Mouse (Mus musculus) limb, embryonic 10.5 days (tissue): ENCODE measurements around the gene Eef2k. TPM values are rescaled to one million over a fixed set of nuclear protein-coding genes. Genes with fewer than 3 reads are reported as not detected.

Experiments used
- DNase-seq: peaks from one replicate; pipeline ENCODE4 v3.0.0-alpha.2; 2017; ENCODE audit warnings: low spot score
- H3K27ac ChIP-seq: fragments of 300-500 bp; sonication (generic); 2 replicates; pipeline ENCODE4 v1.5.1; 2016; ENCODE audit warnings: mild to moderate bottlenecking
- H3K27me3 ChIP-seq: fragments of 300-500 bp; sonication (generic); 2 replicates; pipeline ENCODE4 v1.6.1; 2016; ENCODE audit warnings: low read depth, mild to moderate bottlenecking; ENCODE audit not compliant: poor library complexity, severe bottlenecking
- H3K36me3 ChIP-seq: fragments of 300-500 bp; sonication (generic); 2 replicates; pipeline ENCODE4 v1.6.1; 2016; ENCODE audit warnings: mild to moderate bottlenecking, moderate library complexity
- H3K4me1 ChIP-seq: fragments of 300-500 bp; sonication (generic); 2 replicates; pipeline ENCODE4 v1.6.1; 2016
- H3K4me3 ChIP-seq: fragments of 300-500 bp; sonication (generic); 2 replicates; pipeline ENCODE4 v1.5.1; 2016; ENCODE audit warnings: mild to moderate bottlenecking, moderate library complexity
- H3K9me3 ChIP-seq: fragments of 300-500 bp; sonication (generic); replicated peaks from 2 replicates; pipeline ENCODE4 v1.6.1; 2016; ENCODE audit warnings: mild to moderate bottlenecking
- WGBS: fragments of 180-500 bp; shearing (Covaris S2); methylation state at CpG from one replicate; pipeline ENCODE4 v1.1.7; 2016; 5-methylcytosine and 5-hydroxymethylcytosine counted together
- polyA plus RNA-seq: library from polyadenylated mRNA; unstranded; fragments of >200 nt; fragmentation: Nextera tagmentation; extraction: Ambion mirVana; gene quantifications from 2 replicates; pipeline ENCODE4 v1.2.1, GENCODE M21; 2016

Eef2k gene
- 21.3 and 23.5 TPM in 2 replicates for polyA plus RNA-seq

GRCm38 (mm10) chr7:120842345-120843036 is at the start of gene Eef2k:
Eef2k (plus strand) TSS chr7:120842831.
- H3K9me3 ChIP-seq: no peaks in the 10 kb centered on the region
- peaks cover 18% of the 10 kb centered on the region for H3K27me3 ChIP-seq
- 3% methylated on average over 35 of the region's 35 CpGs for WGBS
- H3K4me3 ChIP-seq: peak within 1 kb of the TSS; percentile 66
- DNase-seq: peak; percentile 93
- H3K36me3 ChIP-seq: peaks cover 9% of the 10 kb centered on the region
- H3K27ac ChIP-seq: peak within 1 kb of the TSS; percentile 89
- peaks cover 31% of the 10 kb centered on the region for H3K4me1 ChIP-seq

- H3K9me3 ChIP-seq: no peaks in the 10 kb centered on the region
- WGBS: 80% methylated on average over 4 of the region's 4 CpGs
- no peak overlapping the region for H3K4me3 ChIP-seq
- H3K4me1 ChIP-seq: peaks cover 4% of the 10 kb centered on the region
- DNase-seq: no peak
- no peaks in the 10 kb centered on the region for H3K36me3 ChIP-seq
- H3K27ac ChIP-seq: no peak overlapping the region
- H3K27me3 ChIP-seq: no peaks in the 10 kb centered on the region
Observed at GRCm38 (mm10) chr7:120795544-120795943, 47.1 kb upstream of the Eef2k start.

GRCm38 (mm10) chr7:120796369-120796768 is 46.3 kb upstream of the Eef2k start:
- Histone ChIP-seq H3K27ac (no peak overlapping the region), H3K4me1 (peaks cover 4% of the 10 kb centered on the region), H3K9me3 (no peaks in the 10 kb centered on the region), H3K27me3 (no peaks in the 10 kb centered on the region), H3K36me3 (no peaks in the 10 kb centered on the region), H3K4me3 (no peak overlapping the region)
- DNase-seq: no peak
- 80% methylated on average over 3 of the region's 3 CpGs for WGBS

GRCm38 (mm10) chr7:120803268-120803667 is 39.4 kb upstream of the Eef2k start:
- Histone ChIP-seq H3K27ac (no peak overlapping the region), H3K27me3 (peaks cover 2% of the 10 kb centered on the region), H3K36me3 (no peaks in the 10 kb centered on the region), H3K4me1 (no peaks in the 10 kb centered on the region), H3K4me3 (no peak overlapping the region), H3K9me3 (no peaks in the 10 kb centered on the region)
- DNase-seq: no peak
- 89% methylated on average over 2 of the region's 2 CpGs for WGBS

- Histone ChIP-seq H3K27ac (no peak overlapping the region), H3K4me3 (peak overlapping the region; percentile 47), H3K9me3 (no peaks in the 10 kb centered on the region), H3K4me1 (peaks cover 5% of the 10 kb centered on the region), H3K27me3 (peaks cover 38% of the 10 kb centered on the region), H3K36me3 (no peaks in the 10 kb centered on the region)
- 5% methylated on average over 27 of the region's 27 CpGs for WGBS
- DNase-seq: peak; percentile 35
Observed at GRCm38 (mm10) chr7:120809705-120810104, 32.9 kb upstream of the Eef2k start.

- WGBS: 82% methylated on average over 6 of the region's 6 CpGs
- peaks cover 5% of the 10 kb centered on the region for H3K4me1 ChIP-seq
- DNase-seq: no peak
Observed at GRCm38 (mm10) chr7:120811834-120812415, 30.7 kb upstream of the Eef2k start, which contains the start of gene Gm5737. Gm5737 (plus strand) TSS chr7:120812365.

GRCm38 (mm10) chr7:120817552-120817951 is 25.1 kb upstream of the Eef2k start:
- no peaks in the 10 kb centered on the region for H3K9me3 ChIP-seq
- no peaks in the 10 kb centered on the region for H3K4me1 ChIP-seq
- 84% methylated on average over 6 of the region's 6 CpGs for WGBS
- H3K27ac ChIP-seq: no peak overlapping the region
- H3K36me3 ChIP-seq: no peaks in the 10 kb centered on the region
- peaks cover 7% of the 10 kb centered on the region; the same call in 1 of the 2 replicates for H3K27me3 ChIP-seq
- no peak overlapping the region for H3K4me3 ChIP-seq
- DNase-seq: no peak

More at GRCm38 (mm10) chr7:120811834-120812415, 30.7 kb upstream of the Eef2k start, which contains the start of gene Gm5737:
- Histone ChIP-seq H3K36me3 (no peaks in the 10 kb centered on the region), H3K4me3 (no peak within 1 kb of the TSS), H3K27me3 (peaks cover 38% of the 10 kb centered on the region), H3K27ac (no peak within 1 kb of the TSS), H3K9me3 (no peaks in the 10 kb centered on the region)

GRCm38 (mm10) chr7:120819386-120819785 is 23.2 kb upstream of the Eef2k start:
- WGBS: 93% methylated on average over 4 of the region's 4 CpGs
- Histone ChIP-seq H3K27me3 (peaks cover 9% of the 10 kb centered on the region; the same call in 1 of the 2 replicates), H3K36me3 (no peaks in the 10 kb centered on the region), H3K9me3 (no peaks in the 10 kb centered on the region), H3K4me1 (no peaks in the 10 kb centered on the region), H3K27ac (no peak overlapping the region), H3K4me3 (no peak overlapping the region)
- no peak for DNase-seq

- 23% methylated on average over 5 of the region's 5 CpGs for WGBS
- no peak overlapping the region for H3K4me3 ChIP-seq
- H3K27ac ChIP-seq: no peak overlapping the region
- DNase-seq: peak; percentile 75
- H3K4me1 ChIP-seq: no peaks in the 10 kb centered on the region
- no peaks in the 10 kb centered on the region for H3K36me3 ChIP-seq
- H3K9me3 ChIP-seq: no peaks in the 10 kb centered on the region
- peaks cover 12% of the 10 kb centered on the region; the same call in 1 of the 2 replicates for H3K27me3 ChIP-seq
Observed at GRCm38 (mm10) chr7:120823248-120823647, 19.4 kb upstream of the Eef2k start.

- H3K27ac ChIP-seq: no peak overlapping the region
- no peaks in the 10 kb centered on the region for H3K9me3 ChIP-seq
- H3K4me3 ChIP-seq: no peak overlapping the region
- H3K36me3 ChIP-seq: no peaks in the 10 kb centered on the region
- H3K4me1 ChIP-seq: peaks cover under 1% of the 10 kb centered on the region
- H3K27me3 ChIP-seq: peaks cover 23% of the 10 kb centered on the region
- 69% methylated on average over 2 of the region's 2 CpGs for WGBS
- DNase-seq: no peak
Observed at GRCm38 (mm10) chr7:120825097-120825496, 17.5 kb upstream of the Eef2k start.

GRCm38 (mm10) chr7:120826408-120826807 is 16.2 kb upstream of the Eef2k start:
- no peaks in the 10 kb centered on the region for H3K9me3 ChIP-seq
- no peak overlapping the region for H3K4me3 ChIP-seq
- H3K27me3 ChIP-seq: peaks cover 35% of the 10 kb centered on the region
- peaks cover 14% of the 10 kb centered on the region for H3K4me1 ChIP-seq
- peak; percentile 55 for DNase-seq
- H3K27ac ChIP-seq: no peak overlapping the region
- 16% methylated on average over 3 of the region's 3 CpGs for WGBS
- H3K36me3 ChIP-seq: no peaks in the 10 kb centered on the region

GRCm38 (mm10) chr7:120830431-120831381 is 11.9 kb upstream of the Eef2k start:
- DNase-seq: peak; percentile 69
- Histone ChIP-seq H3K4me3 (peak overlapping the region; percentile 74), H3K4me1 (peaks cover 20% of the 10 kb centered on the region), H3K27me3 (peaks cover 38% of the 10 kb centered on the region), H3K9me3 (no peaks in the 10 kb centered on the region), H3K27ac (peak overlapping the region; percentile 67), H3K36me3 (no peaks in the 10 kb centered on the region)
- 1% methylated on average over 46 of the region's 46 CpGs for WGBS
